Mouse (Mus musculus): ENCODE measurements around the gene Hand2. TPM values are rescaled to one million over a fixed set of nuclear protein-coding genes. Genes with fewer than 3 reads are reported as not detected.

The Hand2 gene
- polyA plus RNA-seq, 1 experiment from 2014 or later = not detected

GRCm38 (mm10) chr8:57327281-57328160 is 6.7 kb downstream of the Hand2 start:
- 1% methylated on average over 29 of the region's 29 CpGs for WGBS
- H3K4me1 ChIP-seq = peaks cover 9% of the 10 kb centered on the region
- H3K36me3 ChIP-seq = no peaks in the 10 kb centered on the region

GRCm38 (mm10) chr8:57328161-57328920 is 7.6 kb downstream of the Hand2 start:
- Histone ChIP-seq H3K27ac (replicated peaks) (no peak overlapping the region), H3K4me3 (peak overlapping the region; percentile 14; the same call in 1 of the 2 replicates), H3K4me2 (replicated peaks) (peak overlapping the region; percentile 18)

More at GRCm38 (mm10) chr8:57327281-57328160, 6.7 kb downstream of the Hand2 start:
- H3K27ac ChIP-seq (replicated peaks) = no peak overlapping the region
- peaks cover 93% of the 10 kb centered on the region for H3K27me3 ChIP-seq
- H3K9ac ChIP-seq (replicated peaks) = no peak overlapping the region
- H3K9me3 ChIP-seq = no peaks in the 10 kb centered on the region
- H3K4me2 ChIP-seq (replicated peaks) = no peak overlapping the region
- no peak overlapping the region for H3K4me3 ChIP-seq
- no peak for ATAC-seq (replicated peaks)

GRCm38 (mm10) chr8:57328931-57329341 is 8.2 kb downstream of the Hand2 start:
- no peak overlapping the region for H3K4me2 ChIP-seq (replicated peaks)
- H3K4me3 ChIP-seq = peak overlapping the region; percentile 14; the same call in 1 of the 2 replicates
- no peak overlapping the region for H3K9ac ChIP-seq (replicated peaks)
- H3K36me3 ChIP-seq = no peaks in the 10 kb centered on the region
- peaks cover 96% of the 10 kb centered on the region for H3K27me3 ChIP-seq
- no peaks in the 10 kb centered on the region for H3K9me3 ChIP-seq
- no peak overlapping the region for H3K27ac ChIP-seq (replicated peaks)
- WGBS = 1% methylated on average over 19 of the region's 19 CpGs
- no peak for ATAC-seq (replicated peaks)
- H3K4me1 ChIP-seq = peaks cover 14% of the 10 kb centered on the region

More at GRCm38 (mm10) chr8:57328161-57328920, 7.6 kb downstream of the Hand2 start:
- ATAC-seq (replicated peaks) = peak; percentile 72
- Histone ChIP-seq H3K4me1 (peaks cover 9% of the 10 kb centered on the region), H3K36me3 (no peaks in the 10 kb centered on the region), H3K9me3 (no peaks in the 10 kb centered on the region), H3K9ac (replicated peaks) (no peak overlapping the region), H3K27me3 (peaks cover 94% of the 10 kb centered on the region)
- 1% methylated on average over 42 of the region's 42 CpGs for WGBS

GRCm38 (mm10) chr8:57330106-57330505 is 9.3 kb downstream of the Hand2 start:
- 10% methylated on average over 2 of the region's 2 CpGs for WGBS
- H3K36me3 ChIP-seq = no peaks in the 10 kb centered on the region
- no peak overlapping the region for H3K27ac ChIP-seq (replicated peaks)
- no peak overlapping the region for H3K9ac ChIP-seq (replicated peaks)
- H3K4me2 ChIP-seq (replicated peaks) = no peak overlapping the region
- H3K9me3 ChIP-seq = no peaks in the 10 kb centered on the region
- H3K4me1 ChIP-seq = peaks cover 14% of the 10 kb centered on the region
- no peak for ATAC-seq (replicated peaks)
- H3K27me3 ChIP-seq = peaks cover 98% of the 10 kb centered on the region
- no peak overlapping the region for H3K4me3 ChIP-seq

- H3K4me2 ChIP-seq (replicated peaks) = no peak overlapping the region
- H3K4me1 ChIP-seq = peaks cover 14% of the 10 kb centered on the region
- no peaks in the 10 kb centered on the region for H3K36me3 ChIP-seq
- no peak overlapping the region for H3K9ac ChIP-seq (replicated peaks)
- H3K9me3 ChIP-seq = no peaks in the 10 kb centered on the region
- no peak overlapping the region for H3K27ac ChIP-seq (replicated peaks)
- H3K4me3 ChIP-seq = no peak overlapping the region
- under 1% methylated on average over 29 of the region's 29 CpGs for WGBS
- H3K27me3 ChIP-seq = peaks cover 98% of the 10 kb centered on the region
- no peak for ATAC-seq (replicated peaks)
Measured at GRCm38 (mm10) chr8:57331727-57332630, 11.2 kb downstream of the Hand2 start.

- peaks cover 98% of the 10 kb centered on the region for H3K27me3 ChIP-seq
- no peak overlapping the region for H3K9ac ChIP-seq (replicated peaks)
- H3K4me3 ChIP-seq = no peak overlapping the region
- ATAC-seq (replicated peaks) = no peak
- H3K4me1 ChIP-seq = peaks cover 14% of the 10 kb centered on the region
- 1% methylated on average over 26 of the region's 26 CpGs for WGBS
- no peaks in the 10 kb centered on the region for H3K9me3 ChIP-seq
- no peaks in the 10 kb centered on the region for H3K36me3 ChIP-seq
- H3K27ac ChIP-seq (replicated peaks) = no peak overlapping the region
- no peak overlapping the region for H3K4me2 ChIP-seq (replicated peaks)
Measured at GRCm38 (mm10) chr8:57332676-57333482, 12.1 kb downstream of the Hand2 start.

- no peaks in the 10 kb centered on the region for H3K36me3 ChIP-seq
- H3K9ac ChIP-seq (replicated peaks) = no peak overlapping the region
- no peak overlapping the region for H3K4me3 ChIP-seq
- H3K27me3 ChIP-seq = peaks cover 97% of the 10 kb centered on the region
- no peak overlapping the region for H3K27ac ChIP-seq (replicated peaks)
- no peak overlapping the region for H3K4me2 ChIP-seq (replicated peaks)
- peak; percentile 84 for ATAC-seq (replicated peaks)
- WGBS = under 1% methylated on average over 9 of the region's 9 CpGs
- peaks cover 11% of the 10 kb centered on the region for H3K4me1 ChIP-seq
- H3K9me3 ChIP-seq = no peaks in the 10 kb centered on the region
Measured at GRCm38 (mm10) chr8:57333483-57333770, 12.6 kb downstream of the Hand2 start.

GRCm38 (mm10) chr8:57333795-57334551 is 13.2 kb downstream of the Hand2 start:
- Histone ChIP-seq H3K4me3 (no peak overlapping the region), H3K9me3 (no peaks in the 10 kb centered on the region), H3K27me3 (peaks cover 97% of the 10 kb centered on the region), H3K9ac (replicated peaks) (no peak overlapping the region), H3K4me1 (peaks cover 5% of the 10 kb centered on the region), H3K27ac (replicated peaks) (no peak overlapping the region), H3K4me2 (replicated peaks) (no peak overlapping the region), H3K36me3 (no peaks in the 10 kb centered on the region)
- WGBS = under 1% methylated on average over 41 of the region's 41 CpGs
- ATAC-seq (replicated peaks) = peak; percentile 36; the same call in 1 of the 2 replicates

- no peak overlapping the region for H3K9ac ChIP-seq (replicated peaks)
- H3K27ac ChIP-seq (replicated peaks) = no peak overlapping the region
- no peaks in the 10 kb centered on the region for H3K36me3 ChIP-seq
- peaks cover 5% of the 10 kb centered on the region for H3K4me1 ChIP-seq
- H3K4me3 ChIP-seq = no peak overlapping the region
- no peak overlapping the region for H3K4me2 ChIP-seq (replicated peaks)
- peaks cover 97% of the 10 kb centered on the region for H3K27me3 ChIP-seq
- 2% methylated on average over 5 of the region's 5 CpGs for WGBS
- H3K9me3 ChIP-seq = no peaks in the 10 kb centered on the region
- no peak for ATAC-seq (replicated peaks)
Measured at GRCm38 (mm10) chr8:57334714-57335113, 13.9 kb downstream of the Hand2 start.

GRCm38 (mm10) chr8:57337271-57338030 is 16.7 kb downstream of the Hand2 start:
- ATAC-seq (replicated peaks) = no peak
- H3K4me2 ChIP-seq (replicated peaks) = no peak overlapping the region
- peaks cover 13% of the 10 kb centered on the region for H3K4me1 ChIP-seq
- H3K9me3 ChIP-seq = no peaks in the 10 kb centered on the region
- H3K4me3 ChIP-seq = no peak overlapping the region
- H3K36me3 ChIP-seq = no peaks in the 10 kb centered on the region
- 35% methylated on average over 4 of the region's 4 CpGs for WGBS
- peaks cover 97% of the 10 kb centered on the region for H3K27me3 ChIP-seq
- no peak overlapping the region for H3K27ac ChIP-seq (replicated peaks)
- no peak overlapping the region for H3K9ac ChIP-seq (replicated peaks)
